Mouse (Mus musculus) brain, embryonic 14.5 days (tissue): ENCODE results near the gene Atp4b.

Source experiments
- CTCF ChIP-seq: fragments of 200-500 bp; IDR thresholded peaks from 2 replicates; pipeline ENCODE4 v1.5.1; 2012; ENCODE audit warnings: inconsistent platforms, mild to moderate bottlenecking, moderate library complexity, borderline replicate concordance; ENCODE audit not compliant: insufficient read depth, insufficient read length; ENCODE audit errors: extremely low read depth
- POLR2A ChIP-seq: fragments of 200-500 bp; IDR thresholded peaks from 2 replicates; pipeline ENCODE4 v1.6.1; 2012; ENCODE audit warnings: mild to moderate bottlenecking, inconsistent platforms, borderline replicate concordance; ENCODE audit not compliant: poor library complexity, insufficient read depth, insufficient read length, severe bottlenecking; ENCODE audit errors: extremely low read depth

- TF ChIP-seq CTCF (no peak), POLR2A (no peak)
Observed at GRCm38 (mm10) chr8:13427351-13427750, 30.7 kb upstream of the Atp4b start.
